Mouse (Mus musculus): Measurements from ENCODE around the gene Kcnj9.
A peak's percentile ranks its signal among the peaks of the same experiment; 100 is the strongest.

Gene Kcnj9

DNA sequence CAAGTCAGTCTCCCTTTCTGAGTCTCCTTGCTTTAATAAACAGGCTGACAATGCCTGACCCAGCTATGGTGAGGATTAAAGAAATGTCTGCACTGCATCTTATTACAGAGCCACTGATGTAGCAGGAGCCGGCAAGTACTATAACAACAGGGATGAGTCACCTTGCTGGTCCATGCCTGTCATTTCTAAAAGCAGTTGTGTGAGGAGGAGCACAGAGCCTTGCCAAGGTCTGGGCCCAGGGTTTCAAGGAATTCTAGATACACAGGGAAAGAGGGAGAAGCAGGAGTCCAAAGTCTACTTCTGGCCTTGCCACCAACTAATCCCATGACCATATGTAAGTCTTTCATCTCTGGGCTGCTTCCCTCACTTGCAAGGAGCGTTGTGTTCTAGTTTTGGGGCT is 36.2 kb downstream of the Kcnj9 start:
- DNase-seq (ENCODE audit: low spot score in 2 of 2): no peak

DNA sequence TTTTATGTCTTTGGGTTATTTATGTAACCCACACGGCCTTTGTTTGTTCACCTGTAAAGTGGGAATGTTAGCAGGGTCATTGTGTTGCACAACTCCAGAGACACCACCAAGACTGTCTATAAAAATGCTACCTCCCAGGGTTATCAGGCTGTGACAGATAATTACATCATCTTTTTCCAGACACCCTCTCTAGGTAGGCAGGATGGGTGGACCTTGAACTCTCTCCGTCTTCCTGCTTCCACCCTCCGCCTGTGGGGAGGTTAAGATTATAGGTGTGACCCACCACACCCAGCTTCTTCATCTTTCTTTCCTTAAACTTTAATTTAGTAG is 39.5 kb downstream of the Kcnj9 start:
- DNase-seq (ENCODE audit: low spot score in 2 of 2): no peak

DNA sequence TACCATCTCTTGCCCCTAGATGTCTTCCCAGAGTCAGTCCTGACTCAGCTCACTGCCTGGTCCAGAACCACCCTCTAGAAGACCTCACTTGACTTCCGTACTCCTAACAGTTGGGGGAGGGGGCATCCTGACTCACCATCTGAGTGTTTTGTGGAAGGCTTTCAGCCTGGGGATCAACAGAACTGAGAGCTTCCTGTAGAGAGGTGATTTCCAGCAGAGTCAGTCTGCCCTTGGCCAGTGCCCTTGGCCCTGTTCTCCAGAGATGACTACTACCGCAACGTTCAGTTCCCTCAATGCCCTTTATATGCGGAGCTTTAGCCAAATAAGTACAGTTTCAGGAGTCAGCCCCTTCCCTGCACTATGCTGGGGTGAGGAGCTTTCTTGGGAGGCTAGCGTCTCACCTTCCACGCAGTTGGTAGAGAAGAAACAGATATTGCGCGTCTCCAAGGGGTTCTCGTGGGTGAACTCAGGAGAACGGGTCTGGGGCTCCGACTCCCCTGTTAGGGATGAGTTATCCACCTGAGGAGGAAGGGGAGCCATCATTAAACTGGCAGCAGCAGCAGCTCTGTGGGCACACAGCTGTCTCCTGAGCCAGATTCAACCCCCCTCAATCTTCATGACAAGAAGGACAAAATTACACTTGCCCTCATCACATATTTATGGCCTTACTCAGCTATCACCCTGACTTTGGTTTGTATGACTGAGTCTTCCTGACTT is 40.1 kb downstream of the Kcnj9 start:
- DNase-seq (ENCODE audit: low spot score in 2 of 2): no peak

DNA sequence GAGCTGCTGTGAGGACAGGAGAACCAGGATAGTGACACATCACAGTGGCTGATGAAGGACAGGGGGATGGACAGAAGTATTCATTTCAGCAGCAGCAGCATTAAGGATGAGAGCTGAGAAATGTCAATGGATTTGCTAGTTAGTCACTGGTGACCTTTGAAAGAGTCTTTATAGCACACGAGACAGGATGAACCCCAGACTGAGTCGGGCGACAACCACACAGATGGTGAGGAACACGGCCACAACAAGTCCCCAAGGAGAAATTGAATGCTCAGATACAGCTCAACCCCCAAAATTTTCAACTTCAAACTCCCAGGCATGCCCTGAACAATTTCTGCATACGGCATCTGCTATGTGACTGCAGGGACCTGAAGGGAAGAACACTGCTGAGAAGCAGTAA is 42.4 kb downstream of the Kcnj9 start:
- no peak for DNase-seq (ENCODE audit: low spot score in 2 of 2)

DNA sequence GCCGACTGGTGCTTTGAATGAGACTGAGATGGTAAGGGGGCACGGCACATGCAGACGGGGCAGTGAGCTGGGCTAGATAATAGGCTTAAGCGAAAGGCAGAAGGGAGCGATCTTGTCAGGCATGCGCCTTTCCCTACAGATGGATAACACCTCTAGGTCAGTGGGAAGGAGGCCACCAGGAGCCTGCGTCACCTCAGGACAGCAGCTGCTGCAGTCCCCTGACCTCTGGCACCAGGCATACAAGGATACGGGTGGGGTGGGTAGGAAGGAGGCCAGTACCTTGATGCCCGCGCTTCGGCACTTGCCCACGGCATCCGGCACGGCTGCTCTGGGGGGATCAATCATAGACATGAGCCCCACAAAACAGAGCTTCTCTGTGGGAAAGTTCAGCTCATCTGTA is 44.9 kb downstream of the Kcnj9 start:
- no peak for DNase-seq (ENCODE audit: low spot score in 2 of 2)

DNA sequence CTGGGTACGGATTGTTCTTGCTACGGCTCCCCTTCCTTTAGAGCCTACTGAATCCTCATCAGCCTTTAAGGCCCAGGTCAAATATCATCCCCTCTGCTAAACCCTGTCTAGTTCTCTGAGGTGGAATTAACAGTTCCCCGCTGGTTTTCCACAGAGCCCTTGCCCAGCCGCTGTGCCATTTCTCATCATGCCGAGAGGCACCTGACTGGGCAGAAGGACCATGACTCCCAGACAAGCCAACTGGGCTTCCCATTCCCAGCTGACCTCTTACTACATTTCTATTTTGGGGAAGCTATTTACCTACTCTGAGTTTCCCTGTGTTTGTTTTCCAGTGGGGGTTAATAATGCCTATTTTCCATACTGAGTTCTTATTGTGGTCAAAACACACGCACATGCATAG is 46.0 kb downstream of the Kcnj9 start:
- no peak for DNase-seq (ENCODE audit: low spot score in 2 of 2)

DNA sequence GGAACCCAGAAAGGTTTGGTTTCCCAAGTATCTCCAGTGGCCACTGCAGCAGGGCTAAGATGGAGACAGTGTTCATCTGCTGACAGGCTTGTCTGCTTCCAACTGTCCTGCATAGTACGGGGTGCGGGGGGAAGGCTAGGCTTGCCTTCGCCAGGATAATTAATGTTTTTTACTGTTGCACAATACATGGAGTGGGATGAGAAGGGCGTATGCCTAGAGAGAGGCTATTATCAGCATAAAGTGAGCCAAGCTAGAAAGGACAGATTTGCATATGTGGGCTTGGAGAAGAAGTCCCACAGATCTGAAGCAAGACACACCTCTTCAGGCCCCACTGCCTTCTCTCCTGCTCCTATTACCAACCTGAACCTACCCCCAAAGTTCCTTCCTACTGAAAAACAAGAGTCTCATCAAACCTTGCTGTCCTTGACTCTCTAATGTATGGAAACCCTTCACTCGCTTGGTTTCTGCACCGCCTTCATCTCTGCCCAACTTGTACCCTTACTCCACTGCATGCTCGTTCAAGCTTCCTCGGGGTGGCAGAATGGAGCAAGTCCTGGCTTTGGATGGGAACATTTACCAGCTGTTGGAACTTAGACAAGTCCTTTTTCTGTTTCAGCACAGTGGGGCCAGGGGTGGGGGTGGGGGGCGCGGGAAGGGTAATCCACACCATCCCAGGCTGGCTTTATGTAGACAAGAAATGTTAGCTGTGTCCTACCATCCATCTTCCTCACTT is 47.4 kb downstream of the Kcnj9 start:
- peak in 1 of 2 experiments; percentile 36 for DNase-seq (ENCODE audit: low spot score in 2 of 2)

DNA sequence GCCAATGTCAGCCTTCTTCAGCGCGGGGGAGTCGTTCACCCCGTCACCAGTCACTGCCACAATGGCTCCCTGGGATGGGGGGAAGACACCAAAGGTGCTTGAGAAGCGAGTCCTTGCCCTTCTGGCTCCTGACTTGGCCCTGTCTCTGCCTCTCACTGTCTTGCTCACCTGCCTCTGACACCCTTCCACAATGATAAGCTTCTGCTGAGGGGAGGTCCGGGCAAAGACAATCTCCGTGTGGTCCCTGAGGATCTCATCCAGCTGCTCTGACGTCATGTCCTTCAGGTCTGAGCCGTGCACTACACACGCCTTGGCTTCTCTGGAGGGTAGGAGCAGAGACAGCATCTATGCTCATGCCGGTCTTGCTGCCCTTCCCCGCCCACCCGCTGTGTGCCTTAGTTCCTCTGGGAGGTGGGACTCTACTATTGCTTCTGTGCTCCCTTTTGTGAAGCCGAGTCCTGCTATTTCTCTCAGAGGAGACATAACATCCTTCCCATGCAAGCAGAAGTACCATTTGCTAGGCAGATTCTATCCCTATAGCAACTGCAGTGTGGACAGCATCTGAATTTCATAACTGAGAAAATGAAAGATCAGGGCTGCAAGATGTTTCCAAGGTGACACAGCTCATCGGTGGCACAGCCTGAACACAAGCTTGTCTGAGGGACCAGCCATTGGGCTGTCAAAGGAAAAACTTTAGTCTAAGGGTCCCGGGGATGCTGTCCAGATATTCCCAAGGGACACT is 49.2 kb downstream of the Kcnj9 start:
- DNase-seq (ENCODE audit: low spot score in 2 of 2): peak in 1 of 2 experiments; percentile 57

DNA sequence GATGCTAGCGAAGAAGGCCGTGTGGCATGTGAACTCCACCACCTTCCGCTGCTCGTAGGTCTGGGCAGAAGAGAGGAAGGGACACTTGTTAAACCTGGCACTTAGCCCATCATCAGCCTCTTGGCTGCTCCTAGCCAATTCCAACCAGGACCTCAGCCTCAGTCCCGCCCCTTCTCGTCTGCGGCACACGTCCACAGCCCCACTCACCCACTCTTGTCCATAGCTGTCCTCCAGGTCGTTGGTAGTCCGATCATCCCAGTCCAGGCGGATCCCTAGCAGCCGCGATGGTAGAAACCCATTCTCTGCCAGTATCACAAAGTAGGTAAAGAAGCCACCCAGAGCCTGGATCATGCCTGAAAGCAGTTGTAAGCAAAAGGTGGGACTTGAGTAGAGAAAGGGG is 50.8 kb downstream of the Kcnj9 start:
- peak in 1 of 2 experiments; percentile 34 for DNase-seq (ENCODE audit: low spot score in 2 of 2)

DNA sequence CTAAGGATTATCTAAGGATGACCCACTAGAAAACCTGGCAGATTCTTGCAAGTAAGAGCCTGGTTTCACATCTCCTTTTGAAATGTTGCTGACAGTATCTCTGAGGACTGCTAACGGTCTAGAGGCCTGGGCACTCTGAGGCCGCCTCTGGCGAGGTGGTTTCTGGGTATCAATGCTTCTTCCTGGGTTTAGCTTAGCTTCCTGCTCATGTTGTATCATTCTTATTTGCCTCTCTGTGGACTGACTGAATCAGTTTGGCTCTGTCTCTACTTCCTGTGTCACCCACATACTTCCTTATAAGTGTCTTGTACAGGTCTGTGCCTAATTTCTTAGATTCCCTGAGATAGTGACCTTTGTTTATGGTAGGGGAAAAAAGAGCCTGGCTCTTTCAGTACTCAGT is 51.9 kb downstream of the Kcnj9 start:
- DNase-seq (ENCODE audit: low spot score in 2 of 2): peak; percentile 38 to 39

DNA sequence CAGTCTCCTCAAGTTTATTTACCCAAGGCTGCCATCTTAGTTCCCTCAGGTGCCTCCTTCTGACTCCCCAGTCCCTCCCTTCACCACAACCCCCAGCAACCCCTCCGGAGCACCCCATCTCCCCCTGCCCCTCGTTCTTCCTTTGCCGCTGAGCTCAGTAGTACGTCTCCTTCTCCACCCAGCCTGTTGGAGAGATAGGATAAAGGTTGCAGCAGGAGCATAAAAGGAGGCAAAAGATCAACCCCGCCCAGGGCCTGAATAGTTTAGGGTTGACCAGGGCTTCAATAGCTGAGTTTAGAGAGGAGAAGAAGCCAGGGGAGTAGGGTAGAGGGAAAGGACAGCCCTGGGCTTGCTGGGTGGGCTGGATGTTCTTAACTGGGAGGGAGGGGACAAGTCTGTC is 54.6 kb downstream of the Kcnj9 start:
- no peak for DNase-seq (ENCODE audit: low spot score in 2 of 2)

DNA sequence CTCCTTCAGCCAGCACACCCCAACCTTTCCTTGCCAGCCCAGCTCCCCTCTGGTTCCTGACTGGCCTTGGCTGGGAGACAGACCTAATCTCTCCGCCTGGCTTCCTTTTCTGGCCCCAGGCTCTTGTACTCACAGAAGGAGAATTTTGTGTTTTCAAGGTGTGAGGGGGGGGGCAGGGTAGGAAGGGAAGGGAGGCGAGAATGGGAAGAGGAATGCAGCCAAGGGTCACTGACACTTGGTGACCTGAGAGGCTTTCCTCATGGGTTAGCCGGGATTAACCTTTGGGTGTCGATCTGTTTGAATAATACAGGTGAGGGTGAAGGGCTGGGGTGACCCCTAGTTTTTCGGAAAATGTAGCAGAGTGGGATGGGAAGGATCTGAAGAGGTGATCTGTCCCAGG is 55.0 kb downstream of the Kcnj9 start:
- DNase-seq (ENCODE audit: low spot score in 2 of 2): no peak

DNA sequence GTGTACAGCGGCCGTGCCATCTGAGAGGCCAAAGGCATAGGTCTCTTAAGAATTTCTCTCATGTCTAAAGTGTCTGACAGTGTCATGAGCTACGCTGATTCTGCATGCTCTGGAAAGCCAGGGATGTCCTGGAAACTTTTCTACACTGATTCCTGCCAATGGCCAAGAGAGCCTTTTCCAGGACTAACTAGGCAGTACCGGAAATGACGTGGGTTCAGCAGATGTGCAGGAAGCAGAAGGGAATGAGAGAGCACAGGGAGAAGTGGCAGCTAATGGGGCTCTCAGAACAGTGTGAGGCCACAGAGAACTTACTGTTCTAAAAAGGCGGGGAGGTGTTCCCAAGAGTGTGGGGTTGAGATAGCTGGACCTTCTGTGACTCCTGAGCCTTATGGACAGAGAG is 55.7 kb downstream of the Kcnj9 start:
- DNase-seq (ENCODE audit: low spot score in 2 of 2): no peak

DNA sequence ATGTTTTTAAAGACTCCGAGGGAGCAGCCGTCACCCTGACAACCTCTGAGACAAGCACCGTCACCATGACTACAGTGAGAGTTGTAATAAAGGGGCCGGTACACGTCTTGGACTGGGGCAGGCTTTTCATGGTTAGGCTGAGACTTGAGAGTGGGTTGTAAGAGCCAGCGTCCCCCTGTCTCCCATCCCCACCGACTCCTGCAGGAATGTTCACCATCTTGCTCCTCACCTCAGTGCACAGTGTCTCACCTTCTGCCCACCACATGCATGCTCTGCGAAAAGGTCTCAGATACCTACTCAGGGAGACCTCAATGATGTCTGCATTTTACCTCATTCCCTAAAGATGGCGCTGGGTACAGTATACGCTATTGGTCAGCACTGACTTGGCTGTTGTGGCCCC is 57.4 kb downstream of the Kcnj9 start:
- DNase-seq (ENCODE audit: low spot score in 2 of 2): peak; percentile 63 to 71

DNA sequence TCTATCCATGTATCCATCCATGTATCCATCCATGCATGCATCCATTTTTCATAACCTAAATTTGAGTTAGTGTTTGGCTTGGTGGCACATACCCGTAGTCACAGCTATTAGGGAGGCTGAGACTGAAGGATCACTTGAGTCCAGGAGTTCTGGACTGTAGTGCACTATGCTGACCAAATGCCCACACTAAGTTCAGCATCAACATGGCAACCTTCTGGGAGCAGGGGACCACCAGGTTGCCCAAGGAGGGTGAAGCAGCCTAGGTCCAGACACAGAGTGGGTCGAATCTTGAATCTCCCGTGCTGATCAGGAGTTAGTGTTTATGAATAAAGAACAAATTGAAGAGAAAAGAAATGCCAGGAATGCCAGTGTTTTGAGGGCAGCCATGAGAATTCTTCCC is 57.9 kb downstream of the Kcnj9 start:
- DNase-seq (ENCODE audit: low spot score in 2 of 2): no peak

Measured in right cerebral cortex, postnatal 10 days (tissue).